Mouse (Mus musculus): ENCODE data around the gene Dnajc9. TPM values are rescaled to one million over a fixed set of nuclear protein-coding genes. Genes with fewer than 3 reads are reported as not detected.

Gene Dnajc9
- total RNA-seq (2022) = 10 to 100 TPM in 3 of 4 experiments, 1 to 10 TPM in 1; 8.8 to 12.0 (median 11.3) TPM

DNA sequence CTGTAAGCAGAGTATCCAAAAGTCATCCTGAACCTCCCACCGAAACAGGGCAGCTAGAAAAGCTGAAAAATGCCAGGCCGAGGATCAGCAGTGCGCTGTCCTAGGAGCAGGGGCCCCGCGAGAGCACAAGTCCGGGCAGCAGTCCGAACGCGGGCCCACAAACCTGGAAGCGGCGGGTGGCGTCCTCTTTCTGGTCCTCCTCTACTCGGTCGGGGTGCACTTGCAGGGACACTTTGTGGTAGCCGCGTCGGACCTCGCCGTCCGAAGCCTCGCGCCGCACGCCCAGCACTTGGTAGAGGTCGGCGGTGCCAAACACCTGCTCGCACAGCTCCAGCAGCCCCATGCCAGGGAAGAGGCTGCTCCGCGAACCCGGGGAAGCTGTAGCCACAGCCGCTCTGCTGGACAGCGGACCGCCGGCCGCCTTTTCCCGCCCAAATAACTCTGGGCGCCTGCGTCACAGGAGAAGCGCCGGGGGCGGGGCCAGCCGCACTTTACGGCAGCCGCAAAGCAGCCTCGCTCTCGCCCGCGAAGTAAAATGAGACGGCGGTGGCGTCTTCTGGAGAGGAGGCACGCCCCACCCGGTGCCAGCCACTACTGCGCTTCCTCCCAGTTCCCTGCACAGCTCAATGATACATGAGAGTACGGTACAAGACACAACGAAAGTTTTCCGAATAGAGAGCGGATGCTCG, at the start of gene Dnajc9:
Dnajc9 (minus strand) TSS at position 470 of the 689 bp plus-strand sequence.
- DNase-seq (ENCODE audit: low spot score in 2 of 2) = peak; percentile 90 to 91

DNA sequence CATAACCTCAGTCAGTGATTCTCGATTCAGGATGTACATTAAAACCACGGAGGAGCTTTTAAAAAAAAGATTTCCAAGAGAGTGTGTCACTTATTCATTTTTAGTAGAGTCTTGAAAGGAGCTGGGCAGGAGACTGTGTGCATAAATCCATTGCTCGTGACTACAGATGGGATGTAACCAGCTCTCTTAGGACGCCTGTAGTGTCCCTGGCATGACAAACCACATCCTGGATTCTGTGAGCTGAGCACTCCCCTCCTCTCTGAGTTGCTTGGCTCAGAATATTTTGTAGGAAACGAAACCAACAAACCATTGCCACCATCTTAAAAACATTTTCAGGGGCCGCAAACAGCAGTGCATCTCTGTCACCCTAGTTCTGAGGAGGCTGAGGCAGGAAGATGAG, 48.3 kb upstream of the Dnajc9 start:
- no peak for DNase-seq (ENCODE audit: low spot score in 2 of 2)

DNA sequence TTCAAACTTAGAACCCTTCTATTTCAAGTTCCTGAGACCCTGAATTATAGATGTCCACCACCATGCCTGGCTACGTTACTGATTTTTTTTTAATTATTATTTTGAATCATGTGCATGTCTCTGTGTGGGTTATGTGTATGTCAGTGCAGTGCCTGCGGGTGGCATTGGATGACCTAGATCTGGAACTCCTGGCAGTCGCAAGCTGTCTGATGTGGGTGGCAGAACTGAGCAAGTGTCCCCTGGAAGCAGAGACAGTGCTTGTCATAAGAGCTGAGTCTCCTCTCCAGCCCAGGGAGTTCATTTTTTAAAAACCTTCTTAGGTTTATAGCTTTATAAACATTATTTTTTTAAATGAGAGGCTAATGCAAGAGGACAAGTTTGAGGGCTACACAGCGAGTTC, 43.7 kb upstream of the Dnajc9 start:
- DNase-seq (ENCODE audit: low spot score in 2 of 2) = peak; percentile 11 to 45

DNA sequence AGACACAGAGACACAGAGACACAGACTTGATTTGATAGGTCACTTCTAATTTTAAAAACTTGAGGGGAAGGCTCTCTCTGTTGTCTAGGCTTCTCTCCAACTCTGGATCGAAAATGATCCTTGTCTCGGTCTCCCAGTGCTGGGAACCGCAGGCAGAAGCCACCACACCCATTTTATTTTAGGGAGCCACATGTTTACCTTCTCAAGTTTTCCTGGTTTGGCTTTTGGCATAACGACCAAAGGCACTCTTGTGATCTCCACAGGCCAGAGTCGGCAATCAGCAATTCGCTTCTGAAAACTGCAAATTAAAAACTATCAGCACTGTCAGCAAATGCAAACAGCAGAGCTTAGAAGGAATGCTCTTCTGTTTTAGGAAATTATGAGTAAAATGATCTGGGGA, 43.0 kb upstream of the Dnajc9 start:
- DNase-seq (ENCODE audit: low spot score in 2 of 2) = peak; percentile 8 to 44

DNA sequence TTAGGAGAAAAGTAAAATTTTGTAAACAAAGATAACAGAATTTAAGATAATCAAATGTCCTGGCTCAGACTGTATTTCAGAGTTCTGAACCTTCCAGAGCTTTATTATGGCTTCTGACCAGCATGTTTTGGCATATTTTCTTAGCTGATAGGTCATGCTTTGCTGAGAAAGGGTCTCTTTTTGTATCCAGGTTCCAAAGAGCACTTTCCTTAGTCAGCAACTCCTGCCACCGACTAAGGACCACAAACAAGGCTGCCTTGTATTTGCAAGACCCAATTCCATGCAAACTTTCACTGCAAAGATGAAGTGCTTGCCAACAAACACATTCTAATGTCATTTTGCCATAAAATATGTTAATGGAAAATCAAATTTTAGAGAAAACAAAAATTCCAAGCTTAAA, 41.1 kb upstream of the Dnajc9 start:
- DNase-seq (ENCODE audit: low spot score in 2 of 2) = no peak

DNA sequence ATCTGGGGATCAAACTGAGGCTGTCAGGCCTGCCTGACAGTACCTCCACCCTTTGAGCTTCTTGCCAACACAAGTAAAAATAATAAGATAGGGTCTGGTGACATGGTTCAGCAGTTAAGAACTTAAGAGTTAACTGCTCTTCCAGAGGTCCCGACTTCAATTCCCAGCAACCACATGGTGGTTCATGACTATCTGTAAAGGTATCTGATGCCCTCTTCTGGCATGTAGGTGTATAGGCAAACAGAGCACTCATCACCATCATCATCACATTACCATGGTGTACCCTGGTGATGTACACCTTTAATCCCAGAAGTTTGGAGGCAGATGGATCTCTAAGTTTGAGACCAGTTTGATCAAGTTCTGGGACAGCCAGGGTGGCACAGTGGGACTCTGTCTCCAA, 39.9 kb upstream of the Dnajc9 start:
- DNase-seq (ENCODE audit: low spot score in 2 of 2) = no peak

DNA sequence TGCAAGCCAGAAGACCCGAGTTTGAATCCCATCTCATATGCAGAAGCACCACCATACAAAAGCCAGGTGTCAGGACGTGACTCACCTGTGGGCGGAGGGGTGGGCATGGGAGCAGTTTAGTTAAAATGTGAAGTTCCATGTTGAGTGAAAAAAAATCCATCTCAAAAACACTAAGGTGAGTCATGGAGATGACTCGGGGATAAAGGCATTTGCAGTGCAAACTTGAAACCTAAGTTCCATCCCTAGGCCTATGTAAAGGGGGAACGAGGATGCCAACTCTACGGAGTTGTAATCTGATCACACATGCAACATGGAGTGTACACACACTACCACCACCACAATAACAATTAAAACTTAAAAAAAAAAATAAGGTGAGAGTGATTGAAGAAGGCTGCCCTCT, 34.3 kb upstream of the Dnajc9 start:
- no peak for DNase-seq (ENCODE audit: low spot score in 2 of 2)

DNA sequence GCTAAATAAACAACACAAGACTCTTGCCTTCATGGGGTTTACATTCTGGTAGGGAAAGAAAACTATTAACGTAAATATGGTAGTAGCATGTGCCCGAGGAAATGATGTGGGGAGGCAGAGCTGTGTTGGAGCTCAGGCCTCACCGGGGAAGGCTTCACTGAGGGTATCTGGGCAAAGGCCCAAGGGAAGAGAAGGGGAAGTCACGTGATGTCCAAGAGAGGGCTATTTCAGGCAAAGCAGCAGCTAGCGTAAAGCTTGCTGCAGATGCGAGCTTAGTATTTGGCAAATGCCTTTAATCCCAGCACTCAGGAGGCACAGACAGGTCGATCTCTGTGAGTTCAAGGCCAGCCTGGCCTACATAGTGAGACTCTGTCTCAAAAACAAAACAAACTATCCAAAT, 33.5 kb upstream of the Dnajc9 start:
- DNase-seq (ENCODE audit: low spot score in 2 of 2) = no peak

DNA sequence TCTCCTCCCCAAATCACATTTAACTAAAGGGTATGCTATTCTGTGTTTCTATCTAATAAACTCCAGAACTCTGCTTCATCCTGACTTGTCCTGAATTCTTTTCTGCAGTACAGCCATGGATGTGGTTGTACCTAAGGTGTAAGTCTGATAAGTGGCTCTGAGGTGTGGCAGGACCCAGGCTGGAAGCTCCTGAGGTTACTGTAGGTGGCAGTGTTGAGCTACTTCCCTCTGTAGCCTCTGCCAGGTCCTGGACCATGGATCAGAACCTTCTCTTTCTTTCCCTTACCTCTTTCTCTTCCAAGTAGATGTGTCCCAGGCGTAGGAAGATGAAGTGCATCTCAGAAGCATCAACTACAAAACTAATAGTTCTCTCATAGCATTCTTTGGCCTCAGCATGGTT, 11.4 kb upstream of the Dnajc9 start:
- no peak for DNase-seq (ENCODE audit: low spot score in 2 of 2)

DNA sequence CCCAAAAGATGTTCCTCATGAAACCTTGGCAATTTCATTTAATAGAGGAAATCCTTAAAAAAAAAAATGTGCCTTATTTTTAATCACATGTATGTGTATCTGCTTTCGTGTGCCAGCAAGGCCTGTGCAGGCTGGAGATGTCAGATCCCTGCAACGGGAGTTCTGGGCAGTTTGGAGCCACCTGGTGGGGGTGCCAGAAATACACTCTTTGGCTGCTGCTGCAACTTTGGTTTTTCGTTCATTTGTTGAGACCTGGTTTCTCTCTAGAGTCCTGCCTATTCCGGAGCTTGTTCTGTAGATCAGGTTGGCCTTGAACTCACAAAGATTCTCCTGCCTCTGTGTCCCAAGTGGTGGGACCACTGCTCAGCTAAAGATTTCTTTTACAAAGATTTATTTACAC, 10.2 kb upstream of the Dnajc9 start:
- no peak for DNase-seq (ENCODE audit: low spot score in 2 of 2)

DNA sequence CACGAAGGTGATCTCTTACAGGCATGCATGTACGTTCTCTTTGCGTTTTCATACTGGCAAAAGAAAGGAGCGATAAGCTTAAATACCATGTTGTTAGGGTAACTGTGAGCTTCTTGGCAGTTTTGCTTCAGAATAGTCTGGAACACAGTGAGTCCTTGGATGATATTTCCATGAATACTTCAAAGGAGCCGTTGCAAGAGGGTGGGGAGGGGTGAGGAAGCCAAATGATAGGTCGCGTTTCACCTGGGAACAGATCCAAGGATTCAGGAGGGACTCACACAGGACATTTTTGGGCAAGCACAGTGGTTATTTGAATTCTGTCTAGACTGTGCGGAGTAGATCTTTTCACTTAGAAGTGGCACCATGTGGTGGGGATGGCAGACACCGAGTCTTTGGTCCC, 8.5 kb upstream of the Dnajc9 start:
- no peak for DNase-seq (ENCODE audit: low spot score in 2 of 2)

DNA sequence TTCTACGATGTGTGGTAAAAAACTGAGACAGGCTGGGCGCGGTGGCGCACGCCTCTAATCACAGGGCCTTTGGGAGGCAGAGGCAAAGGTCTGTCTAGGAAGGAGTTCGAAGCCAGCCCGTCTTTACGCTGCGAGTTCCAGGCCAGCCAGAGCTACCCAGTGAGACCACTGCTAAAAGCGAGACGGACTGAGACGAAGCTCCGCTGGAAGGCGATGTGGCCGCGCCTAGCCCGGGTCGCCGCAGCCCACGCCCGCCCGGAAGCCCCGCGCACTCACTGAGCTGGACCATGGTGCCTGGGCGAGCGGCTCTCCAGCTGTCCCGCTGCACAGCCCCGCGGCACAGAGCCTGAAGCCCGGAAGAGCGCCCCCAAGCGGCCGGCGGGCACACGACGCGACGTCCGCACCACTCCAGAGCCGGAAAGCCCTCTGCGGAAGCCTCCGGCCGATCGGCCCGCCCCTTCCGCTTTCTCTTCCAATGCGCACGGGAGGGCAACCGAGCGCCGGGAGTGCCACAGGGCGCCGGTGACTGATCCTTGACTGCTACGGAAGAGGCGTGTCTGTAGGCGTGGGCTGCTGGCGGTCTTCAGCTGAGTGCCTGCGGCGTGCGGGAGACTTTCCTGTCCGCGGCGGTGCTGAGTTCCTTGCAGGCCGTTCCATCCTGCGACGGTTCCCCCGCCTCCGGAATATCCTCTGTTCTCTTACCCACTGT, 4.6 kb upstream of the Dnajc9 start, which contains the start of gene Mrps16:
Mrps16 (minus strand) TSS at position 430 of the 709 bp plus-strand sequence.
- peak; percentile 93 to 96 for DNase-seq (ENCODE audit: low spot score in 2 of 2)

DNA sequence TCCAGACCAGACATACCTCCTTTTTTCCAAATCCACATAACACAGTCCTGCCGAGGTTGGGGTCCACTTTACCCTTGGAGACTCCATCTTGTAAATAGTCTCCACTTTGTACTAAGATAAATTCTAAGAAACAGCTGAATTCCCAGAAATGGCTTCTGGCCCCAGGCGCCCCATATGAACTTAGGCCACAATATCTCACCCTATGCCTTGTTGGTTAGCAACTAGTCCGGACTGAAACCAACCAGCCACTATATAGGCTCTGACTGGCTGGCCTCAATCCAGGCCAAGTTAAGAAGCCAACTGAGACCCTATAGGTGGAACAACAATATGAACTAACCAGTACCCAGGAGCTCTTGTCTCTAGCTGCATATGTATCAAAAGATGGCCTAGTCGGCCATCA, 3.6 kb upstream of the Dnajc9 start:
- DNase-seq (ENCODE audit: low spot score in 2 of 2) = no peak

DNA sequence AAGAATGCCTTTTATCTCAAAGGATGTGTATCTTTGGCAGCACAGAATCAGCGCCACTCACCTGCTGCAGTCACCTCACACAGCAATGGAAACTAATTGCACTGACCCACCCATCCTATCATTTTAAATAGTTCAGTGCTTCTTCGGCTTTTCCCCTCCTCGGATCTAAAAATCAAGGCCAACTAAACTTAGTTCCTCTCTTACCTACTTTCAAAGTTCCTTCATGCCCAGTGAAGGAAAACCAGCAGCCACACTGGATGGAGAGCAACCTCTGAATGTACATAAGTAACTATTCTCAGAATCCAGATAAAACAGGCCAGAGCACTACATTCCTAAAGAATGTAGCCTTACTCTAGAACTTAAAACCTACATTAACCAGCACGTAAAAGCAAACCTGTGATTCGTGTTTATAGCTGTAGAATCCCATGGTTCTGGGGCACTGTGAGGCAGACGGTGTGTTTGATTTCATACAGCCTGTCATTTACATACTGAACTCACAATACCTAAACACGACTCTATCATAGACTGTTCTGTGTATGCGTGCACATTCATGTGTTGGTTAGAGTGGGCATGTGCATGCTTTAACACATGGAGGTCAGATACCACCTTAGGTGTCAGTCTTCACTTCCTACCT, 853 bp upstream of the Dnajc9 start:
- DNase-seq (ENCODE audit: low spot score in 2 of 2) = no peak

DNA sequence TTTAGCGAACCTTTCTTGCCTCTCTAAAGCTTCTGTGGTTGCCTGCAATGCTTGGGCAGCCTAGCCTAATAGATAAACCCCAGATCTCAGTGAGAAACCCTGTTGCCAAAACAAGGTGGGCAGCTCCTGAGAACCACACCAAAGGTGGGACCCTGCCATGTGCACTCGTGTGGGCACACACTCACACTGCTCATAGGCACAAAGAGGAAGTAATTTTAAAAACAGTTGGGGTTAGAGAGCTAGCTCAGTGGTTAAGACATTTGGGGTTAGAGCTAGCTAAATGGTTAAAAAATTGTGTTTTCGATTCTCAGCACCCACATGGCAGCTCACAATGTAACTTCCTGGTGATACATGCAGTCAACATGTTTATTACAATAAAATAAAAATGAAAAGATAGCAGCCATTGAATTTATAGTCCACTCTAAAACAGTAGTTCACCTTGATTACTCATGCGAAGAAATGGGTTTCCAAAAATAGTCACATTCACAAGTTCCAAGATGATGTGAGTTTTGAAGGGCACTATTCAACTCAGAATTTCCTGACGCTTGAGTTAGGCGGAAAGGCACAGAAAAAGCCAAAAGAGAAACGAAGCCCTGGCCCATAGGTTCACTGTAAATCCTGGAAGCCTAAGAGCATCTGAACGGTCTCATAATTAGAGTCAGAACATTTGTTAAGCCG, 8.8 kb downstream of the Dnajc9 start:
- DNase-seq (ENCODE audit: low spot score in 2 of 2) = no peak

DNA sequence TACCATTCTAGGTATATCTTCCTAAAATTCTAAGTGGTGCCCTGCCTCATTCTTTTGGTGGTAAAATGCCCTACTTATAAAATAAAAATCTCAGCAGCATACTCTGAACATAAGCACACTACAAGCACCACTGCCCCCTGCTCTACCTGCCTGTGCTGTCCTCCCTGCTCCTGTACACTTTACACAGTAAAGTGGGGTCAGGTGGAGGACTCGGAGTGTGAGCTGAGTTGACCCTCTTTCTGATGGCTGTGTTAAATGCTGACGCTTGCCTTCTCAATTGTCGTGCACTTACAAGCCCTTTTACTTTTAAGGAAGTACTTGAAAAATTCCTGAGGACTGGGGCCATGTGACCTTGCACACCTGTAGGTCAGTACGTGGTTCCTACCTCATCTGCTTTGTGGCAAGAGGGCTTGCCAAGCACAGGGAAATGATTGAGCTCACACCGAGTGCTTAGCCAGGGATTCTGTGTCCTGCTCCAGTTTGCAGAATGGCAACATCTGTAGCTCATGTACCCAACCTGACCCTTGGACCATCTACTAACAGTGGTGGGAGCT, 9.5 kb downstream of the Dnajc9 start:
- no peak for DNase-seq (ENCODE audit: low spot score in 2 of 2)

DNA sequence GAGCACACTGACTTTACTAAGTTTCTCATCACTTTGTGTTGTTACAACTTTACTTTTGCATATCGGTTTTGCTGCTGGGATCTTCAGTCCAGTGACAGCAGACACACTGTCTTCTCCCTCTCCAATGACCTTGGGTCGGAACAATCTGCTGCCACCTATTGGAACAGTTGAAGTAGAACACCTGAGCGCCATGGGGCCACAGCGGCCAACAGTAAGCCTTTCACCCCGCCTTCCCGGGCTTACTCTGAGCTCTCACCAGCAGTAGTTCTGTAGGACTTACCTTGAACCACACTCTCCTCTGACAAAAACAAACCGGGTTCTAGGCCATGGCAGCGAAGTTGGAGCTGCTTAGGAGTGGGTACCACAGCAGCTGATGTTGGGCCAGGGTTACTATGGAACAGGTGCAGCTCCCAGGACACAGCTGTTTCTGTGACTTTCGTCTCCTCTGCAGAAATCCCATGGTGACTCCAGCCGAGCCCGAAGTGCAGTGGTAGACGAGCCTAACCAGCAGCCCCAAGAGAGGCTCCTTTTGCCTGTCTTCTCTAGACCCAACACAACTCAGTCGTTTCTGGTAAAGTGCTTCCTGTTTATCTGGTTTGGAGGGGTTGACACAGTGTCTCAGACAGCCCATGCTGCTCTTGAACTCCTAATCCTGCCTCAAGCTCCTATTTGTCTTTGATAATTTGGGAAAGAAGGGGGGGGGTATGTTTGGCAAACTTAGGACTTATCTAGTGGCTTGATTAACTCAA, 10.2 kb downstream of the Dnajc9 start:
- no peak for DNase-seq (ENCODE audit: low spot score in 2 of 2)

DNA sequence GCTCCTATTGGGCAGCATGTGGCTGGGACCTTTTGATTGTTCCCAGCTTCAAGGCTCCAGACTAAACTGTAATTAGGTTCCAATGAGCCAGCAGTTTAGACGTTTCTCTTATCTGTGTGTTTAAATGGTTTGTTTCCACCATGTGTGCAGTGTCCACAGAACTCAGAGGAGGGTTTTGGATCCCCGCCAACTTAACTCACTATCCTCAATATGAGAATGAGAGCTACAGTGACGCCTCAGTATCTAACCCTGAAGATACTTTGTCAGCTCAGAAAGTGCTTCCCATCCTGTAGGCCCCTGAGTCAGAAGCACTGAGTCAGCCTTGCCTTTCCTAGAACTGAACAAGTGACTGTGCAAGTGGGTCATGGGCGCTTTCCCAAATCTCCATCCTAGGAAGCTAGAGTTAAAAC, 11.6 kb downstream of the Dnajc9 start:
- no peak for DNase-seq (ENCODE audit: low spot score in 2 of 2)

DNA sequence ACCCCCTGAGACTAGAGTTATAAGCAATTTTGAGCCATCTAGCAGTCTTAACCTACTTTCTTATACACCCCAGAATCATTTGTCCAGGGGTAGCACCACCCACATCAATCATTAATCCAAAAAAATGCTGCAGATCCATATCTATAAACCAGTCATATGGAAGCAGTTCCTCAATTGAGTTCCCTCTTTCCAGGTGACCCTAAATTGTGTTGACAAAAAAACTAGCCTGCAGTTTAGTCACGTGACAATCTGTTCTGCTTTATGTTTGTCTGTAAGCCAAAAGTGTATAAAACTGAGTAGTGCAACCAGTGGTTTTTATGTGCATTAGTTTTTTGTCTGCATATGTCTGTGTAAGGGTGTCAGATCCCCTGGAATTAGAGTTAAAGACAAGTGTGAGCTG, 16.9 kb downstream of the Dnajc9 start:
- DNase-seq (ENCODE audit: low spot score in 2 of 2) = no peak

DNA sequence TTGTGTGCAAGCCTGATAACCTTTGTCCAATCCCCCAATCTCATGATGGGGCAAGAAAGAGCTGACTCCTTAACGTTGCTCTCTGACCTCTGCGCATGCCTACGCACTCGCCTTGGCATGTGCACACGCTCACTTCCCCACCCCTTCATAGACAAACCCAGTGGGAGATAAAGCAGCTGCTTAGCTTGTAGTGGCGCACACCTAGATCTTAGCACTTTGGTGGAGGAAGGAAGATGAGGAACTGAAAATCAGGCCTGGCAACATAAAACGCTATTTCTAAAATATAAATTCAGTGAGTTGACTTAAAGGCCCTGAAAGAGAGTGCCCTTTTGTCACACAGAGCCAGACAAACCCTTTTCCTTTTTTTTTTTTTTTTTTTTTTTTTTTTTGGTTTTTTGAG, 17.9 kb downstream of the Dnajc9 start:
- no peak for DNase-seq (ENCODE audit: low spot score in 2 of 2)

DNA sequence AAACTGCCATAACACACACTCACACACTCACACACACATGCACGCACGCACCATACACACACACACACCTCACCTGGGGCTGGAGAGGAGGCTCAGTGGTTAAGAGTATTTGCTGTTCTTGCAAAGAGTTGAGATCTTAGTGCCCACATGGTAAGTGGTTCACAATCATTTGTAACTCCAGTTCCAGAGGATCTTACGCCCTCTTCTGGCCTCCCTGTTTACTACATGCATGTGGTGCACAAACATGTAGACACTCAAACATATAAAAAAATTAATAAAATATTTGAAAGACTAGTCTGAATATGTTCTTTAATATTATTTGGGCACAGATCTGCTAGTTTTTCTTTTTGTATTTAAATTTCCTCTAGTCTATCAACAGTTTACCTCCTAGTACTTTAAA, 20.4 kb downstream of the Dnajc9 start:
- no peak for DNase-seq (ENCODE audit: low spot score in 2 of 2)
